Mouse (Mus musculus) erythroblast, adult 5-6 weeks (primary cell): ENCODE measurements around the gene Pcbp3. TPM values are rescaled to one million over a fixed set of nuclear protein-coding genes. Genes with fewer than 3 reads are reported as not detected.
A peak's percentile ranks its signal among the peaks of the same experiment; 100 is the strongest.
"Not testable (repeated sequence)": the region's sequence is repeated elsewhere in the genome, so short reads cannot be mapped to it uniquely, and the experiment has no call there.

Source experiments
- ATAC-seq: replicated peaks from 2 replicates; pipeline ENCODE4 v1.8.0; 2016; ENCODE audit warnings: moderate number of reproducible peaks, mild to moderate bottlenecking, moderate TSS enrichment, inconsistent platforms; ENCODE audit not compliant: poor library complexity, low FRiP score, severe bottlenecking
- total RNA-seq, 2 experiments: library from RNA; stranded (forward) in 1 of 2; stranded (reverse) in 1 of 2; fragments of 150-400 nt in 1 of 2; fragments of 200-764, 138-1000 nt in 1 of 2; gene quantifications; 2 replicates each; pipeline versions ENCODE4 v1.2.3 to v1.2.4; 2015 to 2017; ENCODE audit warnings: low replicate concordance in 2 of 2

Gene Pcbp3
- total RNA-seq (2015; ENCODE audit: low replicate concordance) (not detected in 2 replicates), total RNA-seq (2017; ENCODE audit: low replicate concordance) (0.84 and 1.1 TPM in 2 replicates)

GRCm38 (mm10) chr10:76961790-76962489 is at the start of gene Pcbp3:
Pcbp3 (minus strand) TSS chr10:76961887.
- peak; percentile 91 for ATAC-seq

GRCm38 (mm10) chr10:77008698-77009097 is 47.0 kb upstream of the Pcbp3 start:
- no peak for ATAC-seq

- ATAC-seq: no peak
Measured at GRCm38 (mm10) chr10:77008109-77008561, 46.4 kb upstream of the Pcbp3 start.

- ATAC-seq: no peak
Measured at GRCm38 (mm10) chr10:77007433-77008108, 45.9 kb upstream of the Pcbp3 start.

- ATAC-seq: no peak
Measured at GRCm38 (mm10) chr10:77004936-77005335, 43.2 kb upstream of the Pcbp3 start.

GRCm38 (mm10) chr10:76997759-76998513 is 36.2 kb upstream of the Pcbp3 start:
- ATAC-seq: no peak

- no peak; the same call in 1 of the 2 replicates for ATAC-seq
Measured at GRCm38 (mm10) chr10:76992456-76992855, 30.8 kb upstream of the Pcbp3 start.

- no peak for ATAC-seq
Measured at GRCm38 (mm10) chr10:76988586-76988985, 26.9 kb upstream of the Pcbp3 start.

- ATAC-seq: no peak
Measured at GRCm38 (mm10) chr10:76978042-76978441, 16.4 kb upstream of the Pcbp3 start.

GRCm38 (mm10) chr10:76976699-76977098 is 15.0 kb upstream of the Pcbp3 start:
- ATAC-seq: no peak

GRCm38 (mm10) chr10:76973797-76974436 is 12.2 kb upstream of the Pcbp3 start:
- ATAC-seq: no peak

GRCm38 (mm10) chr10:76972318-76972717 is 10.6 kb upstream of the Pcbp3 start:
- not testable (repeated sequence) for ATAC-seq

GRCm38 (mm10) chr10:76970974-76971373 is 9.3 kb upstream of the Pcbp3 start:
- no peak for ATAC-seq

- ATAC-seq: no peak
Measured at GRCm38 (mm10) chr10:76964436-76964835, 2.7 kb upstream of the Pcbp3 start.

- ATAC-seq: no peak
Measured at GRCm38 (mm10) chr10:76963997-76964396, 2.3 kb upstream of the Pcbp3 start.

- no peak for ATAC-seq
Measured at GRCm38 (mm10) chr10:76961156-76961555, 531 bp downstream of the Pcbp3 start.

- no peak for ATAC-seq
Measured at GRCm38 (mm10) chr10:76958201-76958600, 3.5 kb downstream of the Pcbp3 start.

GRCm38 (mm10) chr10:76956200-76956599 is 5.5 kb downstream of the Pcbp3 start:
- no peak for ATAC-seq

- ATAC-seq: no peak
Measured at GRCm38 (mm10) chr10:76941038-76941437, 20.6 kb downstream of the Pcbp3 start.

GRCm38 (mm10) chr10:76936827-76937226 is 24.9 kb downstream of the Pcbp3 start:
- ATAC-seq: no peak
